Comparison of ENCODE assay signal across 8 mouse cellular contexts in the genomic region with DNA sequence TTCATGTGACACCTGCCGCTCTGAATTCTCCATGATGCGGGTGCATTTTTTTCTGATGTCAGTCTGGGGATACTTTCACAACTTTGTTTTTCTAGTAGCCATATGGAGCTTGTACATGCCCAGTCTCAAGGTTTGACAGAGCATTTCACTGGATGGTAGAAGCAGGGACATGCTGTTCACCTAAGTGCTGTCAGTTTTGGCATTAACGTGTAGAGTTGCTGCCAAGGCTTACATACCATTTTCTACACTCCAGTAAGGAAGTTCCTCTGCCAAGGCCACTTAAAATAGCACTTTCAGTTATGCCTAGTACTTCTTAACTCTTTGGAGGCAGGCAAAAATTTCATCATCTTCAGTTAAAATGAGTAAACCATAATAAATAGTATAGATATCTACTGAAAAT.
DNase-seq lines count a peak whose midpoint lies in the region; ATAC-seq and TF ChIP-seq lines count a peak whose summit lies in the region.
"Had no signal": no experiment of that assay in that cellular context is flagged by ENCODE, and none has a peak within 500 bp of the region (broad histone marks: within the 10 kb centered on the region; RNA-seq: fewer than 3 reads in every experiment).

No protein-coding gene starts in this region.

- 67% methylated on average over 3 of the region's 3 CpGs for WGBS in hindbrain, postnatal 0 days
- 86% methylated on average over 3 of the region's 3 CpGs for WGBS in hindbrain, embryonic 13.5 days

- H3K9me3 ChIP-seq in hindbrain, postnatal 0 days (ENCODE audit: low read length): 0 out of 2 replicates have a peak, but pooled peaks cover 3% of the 10 kb centered on the region
- no peaks in the 10 kb centered on the region for H3K9me3 ChIP-seq in hindbrain, embryonic 13.5 days

- no peaks in the 10 kb centered on the region for H3K36me3 ChIP-seq in hindbrain, postnatal 0 days (ENCODE audit: insufficient read depth, low read length)
- no peaks in the 10 kb centered on the region for H3K36me3 ChIP-seq in hindbrain, embryonic 13.5 days

- H3K9ac ChIP-seq in hindbrain, postnatal 0 days (replicated peaks; ENCODE audit: low read length): no peak overlapping the region
- H3K9ac ChIP-seq in hindbrain, embryonic 13.5 days: no peak overlapping the region

- no peak overlapping the region for H3K4me2 ChIP-seq in hindbrain, postnatal 0 days (ENCODE audit: low read depth, low read length)
- no peak overlapping the region for H3K4me2 ChIP-seq in hindbrain, embryonic 13.5 days

- DNase-seq in hindbrain, postnatal 0 days (ENCODE audit: low spot score): peak; percentile 26
- peak; percentile 62 for DNase-seq in cerebellum, adult 8-10 months
- DNase-seq in heart, adult 9 months (ENCODE audit: low spot score in 2 of 2): peak; percentile 61 to 76
- peak; percentile 7 to 14 for DNase-seq in right cerebral cortex, adult 2 months (ENCODE audit: low spot score in 2 of 2)
- DNase-seq in lung, postnatal 36 days: no peak
- no peak for DNase-seq in spleen, adult 18-20 months
- DNase-seq: lung, postnatal 14 days had no signal

- no peak overlapping the region for H3K27ac ChIP-seq in hindbrain, postnatal 0 days
- H3K27ac ChIP-seq in hindbrain, embryonic 13.5 days: no peak overlapping the region

- H3K27me3 ChIP-seq in hindbrain, postnatal 0 days (ENCODE audit: insufficient read depth, low read length): no peaks in the 10 kb centered on the region
- no peaks in the 10 kb centered on the region for H3K27me3 ChIP-seq in hindbrain, embryonic 13.5 days

- H3K4me3 ChIP-seq in hindbrain, postnatal 0 days (ENCODE audit: low read length): no peak overlapping the region
- no peak overlapping the region for H3K4me3 ChIP-seq in hindbrain, embryonic 13.5 days

- no peaks in the 10 kb centered on the region for H3K4me1 ChIP-seq in hindbrain, postnatal 0 days (ENCODE audit: insufficient read depth, low read length)
- no peaks in the 10 kb centered on the region for H3K4me1 ChIP-seq in hindbrain, embryonic 13.5 days (replicated peaks)

- no peak for TF ChIP-seq CTCF in hindbrain, postnatal 0 days (IDR thresholded peaks at IDR 0.05; ENCODE audit: low read depth)

- ATAC-seq in hindbrain, postnatal 0 days: no peak
- ATAC-seq in hindbrain, embryonic 13.5 days (ENCODE audit: low FRiP score): no peak

Comparison
In these comparisons a context has a peak if more than half of its experiments do, and no peak if none do; other contexts are left out.
1. DNase-seq: peak in hindbrain, postnatal 0 days (single experiment), cerebellum, adult 8-10 months (single experiment), heart, adult 9 months (2 of 2) and right cerebral cortex, adult 2 months (2 of 2); none in lung, postnatal 36 days (single experiment) and spleen, adult 18-20 months (0 of 2).